Mouse (Mus musculus) retina, embryonic 14.5 days (tissue): ENCODE results near the gene Nav2.

Experiments used
- DNase-seq: peaks from one replicate; pipeline ENCODE4 v3.0.0-alpha.2; 2015; ENCODE audit warnings: low spot score

The Nav2 gene

GRCm38 (mm10) chr7:49162079-49162478 is 253.6 kb downstream of the Nav2 start:
- DNase-seq: no peak

DNA sequence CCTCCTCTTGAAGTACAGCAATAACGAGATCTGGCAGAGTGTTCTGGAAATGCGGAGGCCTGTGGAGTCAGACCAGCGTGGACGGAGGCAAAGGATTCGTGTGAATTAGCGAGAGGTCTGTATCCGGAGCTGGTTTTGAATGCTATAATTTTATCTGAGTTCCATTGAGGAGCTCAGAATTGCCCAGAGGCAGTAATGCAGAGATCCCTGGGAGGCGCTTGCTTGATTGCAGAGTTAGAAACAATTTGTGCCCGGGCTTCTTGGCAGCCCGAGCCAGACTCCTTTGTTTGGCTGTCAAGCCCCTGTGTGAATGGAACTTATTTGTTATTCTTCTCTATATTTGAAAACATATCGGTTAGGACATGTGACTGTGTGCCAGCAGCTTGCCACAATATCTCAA is 255.3 kb downstream of the Nav2 start:
- peak; percentile 42 for DNase-seq

- DNase-seq: no peak
Observed at GRCm38 (mm10) chr7:49164868-49165267, 256.4 kb downstream of the Nav2 start.

DNA sequence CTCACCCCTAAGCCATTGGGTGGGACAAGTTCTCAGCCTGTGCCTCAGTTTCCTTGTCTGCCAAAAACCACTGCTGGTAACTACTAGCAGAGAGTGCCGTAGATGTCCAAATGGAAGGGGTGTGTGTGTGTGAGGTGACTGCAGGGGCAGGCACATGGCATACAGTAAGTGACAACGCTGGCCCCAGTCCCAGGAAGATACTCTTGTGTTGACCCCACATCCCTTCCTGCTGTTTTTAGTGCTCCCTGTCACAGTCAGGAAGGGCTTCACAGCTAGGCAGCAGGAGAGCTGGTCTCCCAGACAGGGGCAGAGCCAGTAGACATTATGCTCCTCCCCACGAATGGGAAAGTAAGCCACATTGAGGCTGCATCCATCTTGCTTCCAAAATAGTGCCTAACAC is 264.4 kb downstream of the Nav2 start:
- DNase-seq: no peak

DNA sequence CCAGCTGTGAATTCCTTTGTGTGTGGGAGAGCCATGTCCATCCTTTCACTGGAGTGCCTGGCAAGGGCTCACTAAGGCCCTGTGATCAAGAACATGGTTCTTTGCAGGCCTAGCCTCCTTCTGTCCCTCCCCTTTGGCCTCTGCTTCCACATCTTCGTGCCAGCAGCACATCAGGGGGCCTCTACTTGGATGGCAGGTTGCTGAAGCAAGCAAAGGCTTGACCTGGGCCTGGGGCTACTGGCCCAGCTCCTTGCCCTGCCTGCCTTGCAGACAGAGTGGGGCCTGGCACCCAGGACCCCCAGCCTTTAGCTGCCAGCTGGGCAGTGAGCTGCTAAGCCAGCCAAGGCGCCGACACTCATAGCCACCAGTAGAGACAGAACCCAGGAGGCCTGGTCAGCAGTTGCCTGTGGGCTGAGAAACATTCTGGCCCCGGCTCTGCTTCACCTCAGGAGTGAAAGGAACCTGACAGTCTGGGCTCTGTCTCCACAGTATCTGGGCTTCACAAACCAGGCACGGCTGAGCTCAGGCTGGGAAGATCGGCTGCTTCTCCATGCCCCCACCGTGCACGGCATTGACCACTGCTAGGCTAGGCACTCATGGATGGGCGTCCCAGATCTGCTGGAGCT is 267.4 kb downstream of the Nav2 start:
- DNase-seq: no peak

- no peak for DNase-seq
Observed at GRCm38 (mm10) chr7:49176590-49177201, 268.2 kb downstream of the Nav2 start.

GRCm38 (mm10) chr7:49178217-49178616 is 269.7 kb downstream of the Nav2 start:
- DNase-seq: no peak

DNA sequence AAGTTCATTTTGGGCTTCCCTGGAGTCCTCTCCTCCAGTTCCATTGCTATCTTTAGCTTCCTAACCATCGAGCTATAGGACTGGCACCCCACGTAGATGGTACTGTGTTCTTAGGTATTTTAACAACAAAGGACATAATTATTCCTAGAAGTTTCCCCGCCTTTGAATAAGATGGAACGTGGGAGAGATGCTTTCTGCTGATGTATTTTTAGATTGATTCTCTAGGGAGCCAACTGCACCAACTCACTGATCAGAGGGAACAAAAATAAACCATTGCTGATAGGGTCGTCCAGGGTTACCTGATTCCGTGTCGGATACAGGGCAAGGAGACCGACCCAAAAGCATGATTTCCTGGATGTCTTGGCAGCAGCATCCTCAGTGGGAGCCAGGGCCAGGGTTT is 272.5 kb downstream of the Nav2 start:
- DNase-seq: no peak

- DNase-seq: no peak
Observed at GRCm38 (mm10) chr7:49182427-49182826, 273.9 kb downstream of the Nav2 start.

GRCm38 (mm10) chr7:49183696-49184095 is 275.2 kb downstream of the Nav2 start:
- DNase-seq: no peak

DNA sequence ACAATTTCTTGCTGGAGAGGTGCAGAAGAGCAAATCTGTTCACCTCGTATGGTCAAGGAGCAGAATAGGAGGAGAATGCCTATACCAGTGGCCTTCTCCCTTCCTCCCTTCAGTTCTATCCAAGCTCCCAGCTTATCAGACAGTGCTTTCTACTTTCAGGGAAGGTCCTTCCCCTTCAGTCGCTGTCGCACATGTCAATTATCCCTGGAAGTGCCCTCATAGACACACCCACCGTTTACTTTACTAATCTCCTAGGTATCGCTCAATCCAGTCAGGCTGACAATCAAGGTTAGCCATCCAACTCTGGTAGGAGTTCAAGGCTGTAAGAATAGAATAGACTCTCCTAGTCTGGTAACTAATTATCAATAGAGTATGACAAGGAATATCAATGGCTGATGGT is 277.5 kb downstream of the Nav2 start:
- no peak for DNase-seq

- no peak for DNase-seq
Observed at GRCm38 (mm10) chr7:49189364-49189763, 280.8 kb downstream of the Nav2 start.

DNA sequence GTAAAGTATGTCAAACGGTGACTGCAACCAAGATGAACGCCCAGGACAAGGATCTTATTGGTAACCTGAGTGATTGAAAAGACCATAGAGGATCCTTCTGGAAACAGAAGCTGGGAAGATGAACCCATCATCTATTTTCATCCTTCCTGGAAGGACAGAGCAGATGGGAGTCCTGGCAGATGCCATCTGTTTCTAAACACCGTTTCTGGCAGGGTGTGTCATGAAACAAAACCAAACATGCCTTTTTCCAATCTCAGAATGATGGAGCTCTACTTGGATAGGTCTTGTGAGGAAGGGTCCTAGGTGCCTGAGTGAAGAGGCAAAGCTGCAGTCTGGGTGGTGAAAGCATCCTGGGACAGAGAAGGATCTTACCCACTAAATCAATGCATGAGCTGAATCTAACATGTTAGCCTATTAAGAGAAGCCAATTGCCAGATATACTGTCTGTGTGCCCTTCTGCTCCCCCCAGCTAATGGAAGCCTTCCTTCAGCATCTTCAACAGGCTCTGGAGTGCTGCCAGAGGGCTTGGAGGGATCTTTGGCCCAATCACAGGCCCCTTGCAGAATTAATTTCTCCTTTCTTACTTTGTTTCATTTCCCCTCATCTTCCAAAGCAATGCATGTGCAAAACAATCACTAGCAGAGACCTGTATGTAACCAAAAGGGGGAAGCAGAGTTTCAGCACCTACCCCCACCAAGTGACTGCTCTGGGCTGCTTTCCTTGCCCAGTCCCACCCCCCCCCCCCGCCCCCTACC is 281.9 kb downstream of the Nav2 start:
- DNase-seq: no peak

GRCm38 (mm10) chr7:49191081-49191678 is 282.7 kb downstream of the Nav2 start:
- DNase-seq: peak; percentile 74

GRCm38 (mm10) chr7:49192061-49192695 is 283.7 kb downstream of the Nav2 start:
- no peak for DNase-seq

DNA sequence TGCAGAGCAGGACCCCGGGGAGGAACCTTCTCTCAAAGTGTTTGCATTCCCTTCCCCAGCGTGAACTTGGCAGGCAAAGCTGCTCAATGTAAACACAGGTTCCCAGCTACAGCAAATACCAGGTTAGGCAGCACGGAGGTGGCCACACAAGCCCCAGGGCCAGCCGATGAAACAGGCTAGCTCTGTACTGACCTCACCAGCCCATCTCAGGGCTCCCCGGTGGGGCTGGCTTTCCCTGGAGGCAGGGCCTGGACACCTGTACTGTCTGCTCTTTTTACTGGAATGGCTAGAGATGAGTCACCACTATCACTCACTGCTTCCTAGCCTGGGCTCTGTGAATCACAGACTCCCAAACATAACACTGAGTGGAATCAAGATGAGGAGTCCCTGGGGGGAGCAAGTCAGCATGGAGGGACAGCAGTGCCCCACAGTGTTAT is 287.2 kb downstream of the Nav2 start:
- no peak for DNase-seq

GRCm38 (mm10) chr7:49199366-49199765 is 290.9 kb downstream of the Nav2 start:
- peak; percentile 22 for DNase-seq

DNA sequence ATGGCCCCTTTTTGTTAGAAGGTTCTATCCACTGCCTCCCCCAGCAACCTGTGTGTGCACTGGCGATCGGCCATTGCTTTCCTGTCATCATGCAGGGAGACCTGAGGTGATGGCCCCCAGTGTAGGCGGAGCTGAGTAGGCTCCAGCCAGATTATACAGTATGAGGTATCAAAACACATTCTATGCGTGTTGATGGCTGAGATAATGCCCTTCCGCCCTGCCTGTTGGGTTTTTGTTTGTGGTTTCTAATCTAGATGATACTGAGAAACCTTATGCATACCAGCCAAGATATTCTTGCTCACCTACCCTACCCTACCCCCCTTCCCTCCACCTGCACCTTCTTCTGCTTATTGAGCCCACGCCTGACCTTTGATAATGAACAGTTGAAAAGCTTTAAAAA is 291.8 kb downstream of the Nav2 start:
- DNase-seq: no peak

DNA sequence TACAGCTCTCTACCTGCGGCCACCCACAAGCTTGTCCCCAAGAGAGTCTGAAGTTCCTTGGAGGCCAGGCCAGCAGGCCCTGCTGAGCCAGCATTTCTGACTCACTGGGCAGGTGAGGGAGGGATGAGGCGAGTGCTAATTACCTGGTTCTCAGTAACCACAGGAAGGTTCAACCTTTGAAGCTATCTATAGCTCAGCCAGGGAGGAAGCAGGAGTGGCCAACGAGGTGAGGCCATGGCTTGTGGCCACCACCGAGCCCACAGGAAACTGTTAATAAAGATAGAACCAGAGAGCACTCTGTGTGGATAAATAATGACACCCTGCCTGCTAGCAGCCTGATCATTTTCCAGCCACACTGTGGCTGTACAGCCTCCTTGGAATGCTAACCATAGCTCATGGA is 294.5 kb downstream of the Nav2 start:
- no peak for DNase-seq

GRCm38 (mm10) chr7:49204856-49205255 is 296.3 kb downstream of the Nav2 start:
- no peak for DNase-seq

- no peak for DNase-seq
Observed at GRCm38 (mm10) chr7:49205551-49205950, 297.0 kb downstream of the Nav2 start.
